Mouse (Mus musculus) heart, adult 8-10 months (tissue): Measurements from ENCODE around the gene Klhl40. TPM values are rescaled to one million over a fixed set of nuclear protein-coding genes. Genes with fewer than 3 reads are reported as not detected.

Experiments
- DNase-seq: peaks from one replicate; pipeline ENCODE4 v3.0.0; 2022; ENCODE audit warnings: low spot score
- total RNA-seq, 4 experiments: library from RNA; stranded (reverse); gene quantifications; 2 replicates each; pipeline ENCODE4 v1.2.4; 2022

Klhl40 gene
- total RNA-seq, result 10 to 100 TPM; 17.9 to 23.6 (median 20.0) TPM

DNA sequence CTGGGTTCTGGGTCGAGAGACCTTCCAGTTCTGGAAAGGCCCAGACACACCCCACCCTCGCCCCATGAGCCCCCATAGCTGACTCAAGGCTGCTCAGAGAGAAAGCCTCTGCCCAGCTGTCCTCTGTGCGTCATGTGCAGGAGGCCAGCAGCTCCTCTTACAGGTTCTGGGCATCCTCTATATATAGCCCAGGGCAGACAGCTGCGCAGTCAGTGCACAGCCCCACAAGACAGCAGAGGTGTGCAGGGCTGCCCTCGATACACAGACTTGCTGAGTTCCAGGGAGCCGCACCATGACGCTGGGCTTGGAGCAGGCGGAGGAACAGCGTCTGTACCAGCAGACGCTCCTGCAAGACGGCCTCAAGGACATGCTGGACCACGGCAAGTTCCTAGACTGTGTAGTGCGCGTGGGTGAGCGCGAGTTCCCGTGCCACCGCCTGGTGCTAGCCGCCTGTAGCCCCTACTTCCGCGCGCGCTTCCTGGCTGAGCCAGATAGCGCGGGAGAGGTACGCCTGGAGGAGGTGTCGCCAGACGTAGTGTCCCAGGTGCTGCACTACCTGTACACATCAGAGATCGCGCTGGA lies at the start of gene Klhl40:
Gene Klhl40, plus strand, starts transcription at position 124 of the 582 bp plus-strand sequence.
- no peak for DNase-seq

DNA sequence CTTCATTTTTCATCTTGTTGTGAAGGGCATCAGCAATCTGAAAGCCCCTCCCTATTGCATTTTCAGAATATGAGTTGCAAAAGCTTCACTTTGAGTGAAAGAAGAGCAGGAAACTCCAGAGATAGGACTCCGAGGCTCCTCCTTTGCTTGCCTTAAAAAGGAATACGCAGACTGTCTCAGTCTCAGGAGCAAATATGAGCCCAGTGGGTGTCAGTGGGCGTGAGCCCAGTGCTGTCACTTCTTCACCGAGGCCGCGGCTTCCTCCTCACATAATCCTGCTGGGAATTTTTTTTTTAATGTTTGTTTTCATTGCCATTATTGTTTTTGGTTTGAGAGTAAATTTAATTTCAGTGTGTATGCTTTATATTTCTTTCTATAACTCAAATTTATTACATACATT lies 36.9 kb upstream of the Klhl40 start:
- DNase-seq, result no peak

DNA sequence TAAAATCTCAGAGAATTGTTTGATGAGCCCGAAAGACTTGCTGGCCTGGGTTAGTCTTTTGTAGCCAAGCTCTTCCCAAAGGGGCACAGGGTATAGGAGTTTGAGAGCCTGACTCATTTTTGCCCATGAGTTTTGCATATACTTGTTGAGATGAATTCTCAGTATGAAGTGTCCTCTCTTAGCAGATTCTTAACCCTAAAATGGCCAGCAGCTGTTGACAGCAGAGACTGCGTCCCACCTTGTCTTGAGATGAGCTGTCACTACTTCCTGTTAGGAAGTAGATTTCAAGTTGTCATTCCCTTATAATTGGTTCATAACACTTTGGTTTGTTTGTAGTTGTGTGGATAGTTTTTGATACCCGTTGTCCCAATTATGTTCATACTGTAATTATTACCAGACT lies 36.2 kb upstream of the Klhl40 start:
- no peak for DNase-seq

DNA sequence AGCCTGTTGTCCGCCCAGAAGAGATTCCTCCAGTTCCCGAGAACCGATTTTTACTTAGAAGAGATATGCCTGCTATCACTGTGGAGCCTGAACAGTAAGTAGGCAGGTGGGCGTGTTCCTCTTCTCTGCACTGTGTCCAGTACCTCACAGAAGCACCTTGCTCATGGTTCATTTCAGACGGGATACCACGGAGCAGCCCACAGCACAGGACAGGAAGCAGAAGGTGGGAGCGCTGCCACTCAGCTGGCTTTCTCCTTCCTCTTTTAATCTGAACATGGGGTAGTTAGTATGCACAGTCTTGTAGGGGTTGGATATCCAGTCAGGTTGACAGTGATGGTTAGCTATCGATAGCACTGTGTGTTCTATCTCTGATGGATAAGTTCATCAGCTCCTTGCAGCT lies 33.4 kb upstream of the Klhl40 start:
- DNase-seq, result no peak

DNA sequence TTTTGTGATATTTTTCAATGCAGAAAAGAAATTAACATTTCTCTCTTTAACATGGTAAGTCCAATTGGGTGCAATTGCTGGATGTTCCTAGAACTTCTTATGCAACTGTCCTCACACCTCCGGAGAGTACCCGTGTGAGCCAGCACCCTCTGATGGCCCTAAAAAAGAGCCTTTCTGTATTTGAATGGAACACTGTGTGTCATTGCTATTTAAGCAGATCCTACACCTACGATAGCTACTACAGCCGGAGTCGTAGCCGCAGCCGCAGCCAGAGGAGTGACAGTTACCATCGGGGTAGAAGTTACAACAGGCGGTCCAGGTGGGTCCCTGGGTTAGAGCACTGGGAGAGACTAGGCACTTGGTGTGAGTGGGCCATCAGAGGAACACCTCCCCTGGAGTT lies 24.6 kb upstream of the Klhl40 start:
- DNase-seq, result no peak

DNA sequence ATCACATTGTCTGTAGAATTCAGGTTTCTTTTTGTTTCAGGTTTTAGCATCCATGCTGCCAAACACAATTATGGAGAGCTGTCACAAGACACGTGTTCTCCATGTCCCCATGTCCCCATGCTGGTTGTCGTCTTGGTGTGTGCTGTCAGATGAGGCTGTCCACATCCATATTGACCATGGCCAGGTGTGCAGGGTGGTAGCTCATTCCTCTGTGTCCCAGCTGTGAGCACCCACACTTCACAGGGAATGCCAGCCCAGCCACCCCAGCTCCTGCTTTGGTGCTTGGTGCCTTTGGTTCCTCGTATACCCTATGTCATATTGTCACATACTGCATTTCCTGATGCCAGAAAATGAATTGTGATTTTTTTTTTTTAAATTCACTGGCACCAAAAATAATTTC lies 22.8 kb upstream of the Klhl40 start:
- no peak for DNase-seq

DNA sequence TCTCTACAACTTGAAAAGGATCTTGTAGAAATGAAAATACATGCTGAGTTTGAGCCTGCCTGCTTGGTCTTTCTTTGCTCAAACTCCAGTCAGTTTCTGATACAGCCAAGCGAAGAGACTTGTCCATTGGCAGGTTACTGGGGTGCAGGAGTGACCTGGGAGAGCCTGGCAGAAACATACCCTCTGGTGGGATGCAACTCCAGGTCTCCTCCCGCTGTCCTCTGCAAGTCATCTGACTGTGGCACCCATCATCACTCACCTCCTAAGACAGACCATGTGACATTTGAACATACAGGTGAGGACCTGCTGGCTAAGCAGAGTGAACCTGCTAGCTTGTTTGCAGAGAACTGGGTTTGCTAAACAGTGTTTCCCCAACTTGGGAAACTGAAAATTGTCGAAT lies 20.6 kb upstream of the Klhl40 start:
- DNase-seq, result no peak

DNA sequence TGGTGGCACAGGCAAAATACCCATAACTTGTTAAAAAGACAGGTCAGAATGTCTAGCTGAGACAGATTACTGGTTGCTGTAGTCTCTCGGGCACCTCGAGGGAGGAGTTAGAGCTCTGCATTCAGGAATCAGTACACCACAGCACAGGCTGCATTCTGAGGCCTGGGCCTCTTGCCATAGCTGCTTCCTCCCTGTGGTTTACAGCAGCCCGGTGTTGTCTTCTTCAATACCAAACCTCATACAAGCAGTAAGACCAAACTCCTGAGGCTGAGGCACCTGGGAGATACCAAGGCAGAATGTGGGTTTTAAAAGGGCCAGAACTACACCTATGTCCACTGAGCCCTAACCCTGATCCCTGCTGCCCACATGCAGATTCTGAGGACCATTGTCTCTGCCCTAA lies 20.0 kb upstream of the Klhl40 start:
- DNase-seq, result no peak

DNA sequence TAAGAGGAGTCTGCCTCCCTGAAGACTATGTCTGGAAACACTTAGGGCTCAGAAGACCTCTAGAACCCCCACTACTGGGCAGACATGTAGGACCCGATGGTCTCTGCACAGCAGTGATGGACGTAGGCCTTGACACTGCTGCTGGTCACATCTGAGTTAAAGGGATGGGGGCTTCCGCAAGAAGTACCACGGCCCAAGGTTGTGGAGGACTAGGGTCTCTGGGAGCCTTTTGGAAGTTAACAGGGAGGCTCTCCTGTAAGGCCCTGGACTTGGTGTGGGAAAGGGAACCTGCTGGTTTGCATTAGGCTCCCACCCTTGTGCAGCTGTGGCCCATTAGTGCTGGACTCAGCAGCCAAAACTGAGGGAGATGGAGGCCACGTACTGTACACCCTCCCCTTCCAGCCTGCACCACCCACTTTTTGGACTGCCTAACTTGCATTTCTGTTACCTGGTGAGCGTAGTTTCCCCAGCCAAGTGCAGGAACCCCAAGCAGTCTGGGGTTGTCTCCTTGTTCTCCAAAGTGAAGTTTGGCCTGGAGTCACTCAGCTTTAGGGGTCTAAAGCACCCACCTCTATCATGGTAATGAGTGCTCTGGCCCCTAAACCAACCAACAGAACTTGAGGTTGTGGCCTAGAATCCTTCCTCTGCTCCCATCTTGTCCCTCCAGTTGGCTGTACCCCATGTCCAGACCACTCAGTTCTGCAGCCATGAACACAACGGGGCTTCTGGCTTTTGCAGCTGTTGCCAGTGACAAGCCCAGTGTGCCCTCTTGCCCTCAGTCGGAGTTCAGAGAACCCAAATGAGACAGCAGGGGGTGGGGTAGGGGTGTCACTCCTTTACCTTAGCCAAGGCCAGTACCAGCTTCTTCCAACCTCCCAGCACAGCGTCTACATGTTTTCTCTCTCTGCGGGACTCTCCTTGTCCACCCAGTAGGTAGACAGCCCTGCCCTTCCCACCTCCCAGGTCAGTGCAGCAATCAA lies 19.3 kb upstream of the Klhl40 start:
- DNase-seq, result no peak

DNA sequence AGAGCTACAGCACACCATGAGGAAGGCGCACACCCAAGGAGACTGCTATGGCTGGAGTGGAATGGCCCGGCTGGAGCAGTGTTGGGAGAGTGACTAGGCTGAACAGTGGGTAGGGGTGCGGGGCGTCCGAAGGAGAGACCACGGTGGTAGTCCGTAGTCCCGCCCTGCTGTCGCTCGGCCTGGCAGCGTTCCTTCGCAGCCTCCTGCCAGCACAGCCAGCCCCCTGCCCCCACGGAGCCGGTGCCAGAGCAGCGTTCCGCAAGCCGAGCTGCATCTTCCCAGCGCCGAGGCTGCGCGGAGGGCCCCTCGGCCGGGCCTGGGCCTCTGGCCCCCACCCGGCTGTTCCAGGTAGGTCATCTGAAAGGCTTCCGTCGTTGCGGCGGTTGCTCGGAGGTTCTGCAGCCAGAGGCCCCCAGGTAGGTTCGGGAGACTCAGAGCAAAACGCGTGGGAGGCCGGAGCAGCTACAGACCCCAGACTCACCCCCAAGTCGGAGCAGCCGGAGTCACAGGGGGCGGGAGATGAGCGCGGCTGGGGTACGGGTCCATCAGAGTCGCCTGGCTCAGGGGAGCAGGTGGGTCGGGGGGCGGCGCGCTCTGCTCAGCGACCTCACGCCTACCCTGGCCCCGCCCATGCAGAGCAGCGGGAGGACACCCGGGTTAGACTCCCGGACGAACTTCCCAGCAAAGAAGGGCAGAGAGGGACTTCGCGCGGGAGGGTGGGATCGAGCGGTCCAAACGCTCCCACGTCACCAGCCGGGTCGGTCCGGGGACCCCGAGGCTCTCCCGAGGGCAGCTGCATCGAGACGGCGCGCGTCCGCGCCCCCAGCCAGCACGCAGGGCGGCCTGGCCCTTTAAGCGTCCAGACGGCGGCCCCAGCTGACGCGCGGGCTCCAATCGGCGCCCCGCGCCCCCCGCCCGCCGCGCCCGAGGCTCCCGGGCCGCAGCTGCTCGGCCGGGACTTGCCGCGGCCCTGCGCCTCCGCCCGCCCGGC lies 18.0 kb upstream of the Klhl40 start, which contains the start of gene Zfp651:
Gene Zfp651, plus strand, starts transcription at position 240 of the 991 bp plus-strand sequence.
- no peak for DNase-seq

DNA sequence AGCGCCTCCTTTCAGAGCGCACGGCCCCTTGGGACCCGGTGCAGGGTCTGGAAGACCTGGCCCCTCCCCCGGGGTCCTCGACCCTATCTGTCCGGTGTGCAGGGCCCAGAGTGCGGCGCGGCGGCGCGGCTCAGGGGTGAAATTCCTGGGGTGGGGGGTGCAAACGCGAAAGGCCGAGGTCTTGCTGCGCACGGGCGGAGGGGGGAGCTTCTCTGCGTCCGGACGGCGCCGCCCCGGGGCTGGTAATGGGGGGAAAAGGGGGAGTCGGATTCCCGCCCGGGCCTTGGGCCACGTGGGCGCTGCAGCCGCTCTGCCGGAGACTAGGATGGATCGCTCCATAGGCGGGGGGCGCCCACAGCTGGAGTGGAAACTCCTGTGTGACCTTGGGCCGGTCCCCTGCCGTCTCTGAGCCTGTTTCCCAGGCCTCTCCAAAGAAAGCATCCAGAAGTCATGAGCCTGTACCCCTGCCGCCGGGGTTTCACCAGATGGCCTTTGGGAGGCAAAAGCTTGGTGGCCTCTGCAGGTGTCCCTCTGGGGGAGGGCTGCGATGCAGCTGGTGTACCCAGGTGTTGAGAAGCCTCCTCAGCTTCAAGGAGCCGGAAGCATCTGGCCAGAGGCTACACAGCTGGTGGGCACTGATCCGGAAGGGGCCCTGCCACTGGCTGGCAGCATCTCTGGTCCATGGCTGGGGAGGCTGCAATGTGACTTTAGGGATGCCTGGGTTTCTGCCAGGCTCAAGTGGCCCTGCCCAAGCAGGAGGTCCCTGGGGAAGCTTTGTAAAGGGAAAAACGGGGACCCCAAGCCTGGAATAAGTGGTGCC lies 16.9 kb upstream of the Klhl40 start:
- no peak for DNase-seq

DNA sequence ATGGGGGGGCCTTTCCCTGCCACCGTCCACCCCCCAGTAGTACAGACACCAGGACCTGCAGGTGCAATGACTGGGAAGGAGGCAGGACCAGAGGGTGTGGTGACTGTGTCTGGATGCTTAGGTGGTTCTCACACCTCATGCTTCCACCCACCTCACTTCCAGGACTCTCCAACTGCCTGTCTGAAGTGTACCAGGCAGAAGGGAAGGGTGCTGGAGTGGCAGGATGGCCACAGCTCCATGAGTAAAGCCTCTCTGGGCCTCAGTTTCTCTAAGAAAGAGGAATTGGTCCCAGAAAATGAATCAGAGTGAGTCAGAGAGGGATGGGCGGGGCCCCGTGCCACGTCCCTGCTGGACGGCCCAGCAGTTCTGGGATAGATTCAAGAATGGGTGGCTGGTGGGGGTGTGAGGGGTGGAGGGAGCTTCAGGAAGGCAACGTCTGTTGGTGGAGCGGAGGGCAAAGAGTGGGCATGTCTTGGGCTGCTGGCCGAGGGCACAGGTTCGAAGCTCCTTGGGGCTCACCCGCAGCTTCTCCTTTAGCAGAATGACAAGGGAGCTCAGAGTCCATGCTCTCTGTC lies 16.2 kb upstream of the Klhl40 start:
- DNase-seq, result no peak

DNA sequence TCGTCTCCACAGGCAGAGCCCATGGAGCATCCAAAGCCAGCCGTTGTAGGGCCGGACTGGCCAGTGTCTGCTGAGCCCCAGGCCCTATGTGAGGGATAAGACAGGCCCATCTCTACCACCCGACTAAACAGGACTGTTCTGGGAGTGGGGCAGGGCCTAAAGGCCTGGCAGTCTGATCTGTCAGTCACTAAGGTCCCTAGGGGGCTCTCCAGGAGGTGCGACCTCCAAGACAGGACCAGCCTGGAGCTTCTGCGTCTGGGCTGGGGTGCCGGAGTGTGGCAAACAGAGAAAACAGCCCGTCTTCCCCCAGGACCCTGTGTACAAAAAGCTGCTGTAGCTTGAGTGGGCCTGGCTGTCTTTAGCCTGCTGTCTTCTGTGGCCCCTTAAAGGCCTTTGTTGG lies 15.6 kb upstream of the Klhl40 start:
- no peak for DNase-seq

DNA sequence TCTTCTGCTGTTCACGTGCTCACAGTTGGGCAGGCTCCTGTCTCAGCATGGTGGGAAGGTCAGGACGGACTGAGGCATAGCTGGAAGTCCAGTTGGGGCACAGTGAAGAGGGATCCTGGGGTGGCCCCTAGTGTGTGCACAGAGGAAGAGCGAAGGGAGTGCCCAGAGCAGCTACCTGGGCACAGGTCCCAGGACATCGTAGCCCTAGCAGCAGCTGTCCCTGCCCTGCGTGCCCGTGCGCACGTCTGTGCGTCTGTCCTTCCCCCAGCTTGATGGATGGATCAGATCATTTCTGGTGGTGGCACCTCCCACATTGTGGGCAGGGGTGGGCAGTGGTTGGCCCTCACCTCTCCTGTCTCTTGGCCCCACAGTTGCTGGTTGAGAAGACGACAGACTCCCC lies 15.2 kb upstream of the Klhl40 start:
- no peak for DNase-seq

DNA sequence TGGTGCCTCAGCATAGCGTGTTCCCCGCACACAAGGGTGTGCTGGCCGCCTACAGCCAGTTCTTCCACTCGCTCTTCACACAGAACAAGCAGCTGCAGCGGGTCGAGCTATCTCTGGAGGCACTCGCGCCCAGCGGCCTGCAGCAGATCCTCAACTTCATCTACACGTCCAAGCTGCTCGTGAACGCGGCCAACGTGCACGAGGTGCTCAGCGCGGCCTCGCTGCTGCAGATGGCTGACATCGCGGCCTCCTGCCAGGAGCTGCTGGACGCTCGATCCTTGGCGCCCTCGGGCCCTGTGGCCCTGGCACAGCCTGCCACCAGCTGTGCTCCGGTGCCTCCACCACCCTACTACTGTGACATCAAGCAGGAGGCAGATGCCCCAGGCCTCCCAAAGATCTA lies 14.6 kb upstream of the Klhl40 start:
- no peak for DNase-seq

DNA sequence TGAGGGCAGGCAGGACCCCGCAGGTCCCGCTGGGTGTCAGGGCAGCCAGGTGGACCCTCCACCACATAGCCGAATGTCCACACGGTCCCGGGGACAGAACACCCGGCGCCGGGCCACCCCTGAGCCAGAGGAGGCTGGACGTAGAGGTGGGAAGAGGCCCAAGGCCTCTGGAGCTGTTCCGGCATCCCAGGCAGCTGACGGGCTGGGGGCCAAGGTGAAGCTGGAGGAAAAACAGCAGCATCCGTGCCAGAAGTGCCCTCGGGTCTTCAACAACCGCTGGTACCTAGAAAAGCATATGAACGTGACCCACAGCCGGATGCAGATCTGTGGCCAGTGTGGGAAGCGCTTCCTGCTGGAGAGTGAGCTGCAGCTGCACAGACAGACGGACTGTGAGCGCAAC lies 13.7 kb upstream of the Klhl40 start:
- no peak for DNase-seq

DNA sequence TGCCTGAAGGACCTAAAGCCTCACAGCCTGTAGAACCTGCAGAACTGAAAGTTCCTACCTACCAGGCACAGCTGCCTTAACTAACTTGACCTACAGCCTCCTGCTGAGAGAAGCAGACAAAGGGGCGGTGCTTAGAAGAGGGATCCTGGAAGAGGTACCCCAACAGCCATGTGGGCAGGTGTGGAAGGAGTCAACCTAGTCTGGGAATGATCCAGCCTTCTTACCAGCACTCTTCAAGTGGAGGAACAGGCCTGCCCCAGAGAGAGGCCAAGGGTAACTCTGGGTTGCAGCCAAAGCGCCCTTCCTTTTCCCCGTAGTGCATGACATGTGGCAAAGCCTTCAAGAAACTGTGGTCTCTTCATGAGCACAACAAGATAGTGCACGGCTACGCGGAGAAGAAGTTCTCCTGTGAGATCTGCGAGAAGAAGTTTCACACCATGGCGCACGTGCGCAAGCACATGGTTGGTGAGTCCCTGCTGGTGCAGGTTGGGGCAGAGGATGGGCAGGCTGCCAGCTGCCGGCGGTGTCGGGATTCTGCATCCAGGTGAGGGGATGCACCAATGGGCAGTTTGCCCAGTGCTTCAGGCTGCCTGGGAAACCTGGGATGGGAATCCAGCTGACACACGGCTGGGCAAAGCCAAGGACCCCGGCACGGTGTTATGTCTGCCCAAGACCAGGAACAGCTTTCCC lies 12.1 kb upstream of the Klhl40 start:
- no peak for DNase-seq

DNA sequence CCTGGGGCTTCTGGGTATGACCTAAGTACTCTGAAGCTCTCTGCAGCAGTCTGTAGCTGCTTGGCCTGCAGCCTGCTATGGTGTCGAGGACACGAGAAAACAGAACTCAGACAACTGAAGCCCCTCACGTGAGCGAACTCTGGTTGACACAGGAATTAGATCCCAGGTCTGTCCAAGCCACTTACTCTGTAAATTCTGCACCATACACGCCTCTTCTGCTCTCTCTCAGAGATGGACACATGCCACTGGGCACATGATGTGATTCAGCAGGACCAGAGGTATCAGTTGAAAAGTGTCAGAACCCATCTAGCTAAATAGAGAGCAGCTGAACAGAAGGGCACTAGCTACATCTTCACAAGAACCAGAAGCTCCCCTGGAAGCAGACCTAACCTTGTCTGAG lies 5.0 kb upstream of the Klhl40 start:
- no peak for DNase-seq

DNA sequence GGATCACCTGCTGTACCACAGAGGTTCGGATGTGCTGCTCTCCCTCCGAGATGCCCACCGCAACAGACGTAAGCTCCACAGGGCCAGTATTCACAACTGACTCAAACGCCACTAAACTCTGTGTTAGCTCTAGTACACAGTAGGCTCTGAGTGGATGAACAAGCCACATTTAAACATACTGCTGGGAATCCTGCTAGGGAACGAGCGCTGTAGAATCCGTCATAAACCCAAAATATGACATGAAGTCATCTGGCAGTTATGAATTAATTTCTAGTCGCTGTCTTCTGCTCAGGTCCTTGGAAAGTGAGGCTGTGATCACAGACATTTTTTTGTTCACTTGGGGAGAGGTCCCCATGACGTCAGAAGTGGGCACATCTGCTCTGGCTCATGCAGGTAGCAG lies 1.5 kb upstream of the Klhl40 start:
- DNase-seq, result no peak

DNA sequence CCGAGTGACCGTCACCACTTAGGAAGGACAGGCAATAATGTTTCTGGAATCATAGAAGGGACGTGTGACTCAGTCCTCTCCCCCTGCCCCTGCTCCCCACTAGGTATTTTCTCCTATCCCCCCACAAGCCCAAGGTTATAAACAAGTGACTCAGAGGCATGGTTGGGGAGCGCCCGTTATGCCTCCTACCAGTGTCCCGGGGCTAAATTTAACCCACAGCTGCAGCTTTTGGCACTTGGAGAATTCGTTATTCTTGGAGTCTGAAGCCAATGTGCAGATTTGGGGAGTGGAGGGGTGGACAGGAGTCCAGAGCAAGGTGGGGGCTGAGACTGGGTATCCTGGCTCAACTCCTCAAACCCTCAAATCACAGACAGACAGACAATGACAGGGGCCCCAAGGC lies 896 bp upstream of the Klhl40 start:
- DNase-seq, result no peak
